Mouse (Mus musculus): Measurements from ENCODE around the gene Aqp8. TPM values are rescaled to one million over a fixed set of nuclear protein-coding genes. Genes with fewer than 3 reads are reported as not detected.
A peak's percentile ranks its signal among the peaks of the same experiment; 100 is the strongest.

The Aqp8 gene
- total and polyA plus RNA-seq, 3 experiments = not detected

DNA sequence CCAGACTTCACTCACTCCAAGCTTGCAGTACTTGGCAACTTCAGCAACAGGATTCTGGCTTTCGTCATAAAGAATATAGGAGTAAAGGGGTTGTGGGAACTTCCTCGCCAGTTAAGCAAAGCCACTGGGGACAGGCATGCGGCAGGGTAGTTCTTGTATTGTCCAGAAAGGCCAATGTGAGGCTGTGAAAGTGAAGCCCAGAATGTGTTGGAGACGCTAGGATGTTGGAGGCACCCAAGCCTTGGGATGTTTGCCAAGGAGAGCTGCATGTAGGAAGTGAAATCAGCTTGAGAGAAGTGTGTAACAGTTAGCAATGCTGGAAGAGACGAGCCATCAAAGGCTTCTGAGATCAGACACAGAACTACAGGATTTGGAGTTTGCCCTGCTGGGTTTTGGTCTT, 25.6 kb downstream of the Aqp8 start:
- no peak for DNase-seq

DNA sequence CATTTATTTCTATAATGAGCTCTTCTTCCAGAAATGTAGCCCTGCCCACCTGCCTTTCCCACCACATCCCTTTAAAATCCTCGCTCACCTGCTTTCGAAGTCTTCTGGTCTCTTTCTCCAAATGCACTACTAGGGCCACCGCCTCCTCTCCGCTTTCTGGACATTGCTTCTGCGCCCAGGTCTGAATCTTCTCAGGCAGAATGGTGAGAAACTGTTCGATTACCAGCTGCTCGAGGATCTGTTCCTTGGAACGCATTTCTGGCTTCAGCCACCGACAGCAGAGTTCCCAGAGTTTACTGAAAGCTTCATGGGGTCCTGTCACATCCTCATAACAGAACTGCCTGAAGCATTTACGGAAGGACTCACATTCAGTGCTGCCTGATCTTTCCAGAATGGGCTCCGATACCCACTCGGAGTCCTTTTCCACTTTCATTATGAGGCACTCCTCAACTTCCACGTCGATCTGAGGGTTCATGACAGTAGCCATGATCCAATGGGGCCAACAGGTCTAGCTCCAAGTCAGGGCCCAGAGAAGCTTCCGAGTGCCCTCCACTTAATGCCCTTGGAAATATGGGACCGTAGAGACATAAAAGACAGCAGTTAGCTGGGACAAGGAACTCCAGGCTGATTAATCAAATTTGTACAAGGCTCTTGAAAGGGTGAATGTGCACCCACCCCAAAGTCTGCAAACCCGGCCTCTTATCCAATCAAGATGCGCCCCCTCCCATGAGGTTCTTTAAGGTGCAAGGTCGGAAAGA, 37.6 kb downstream of the Aqp8 start:
- no peak for DNase-seq

GRCm38 (mm10) chr7:123500239-123501219, 38.4 kb downstream of the Aqp8 start, which contains the start of gene Zkscan2:
Gene Zkscan2, minus strand, starts transcription at chr7:123500449.
- peak; percentile 81 for DNase-seq

DNA sequence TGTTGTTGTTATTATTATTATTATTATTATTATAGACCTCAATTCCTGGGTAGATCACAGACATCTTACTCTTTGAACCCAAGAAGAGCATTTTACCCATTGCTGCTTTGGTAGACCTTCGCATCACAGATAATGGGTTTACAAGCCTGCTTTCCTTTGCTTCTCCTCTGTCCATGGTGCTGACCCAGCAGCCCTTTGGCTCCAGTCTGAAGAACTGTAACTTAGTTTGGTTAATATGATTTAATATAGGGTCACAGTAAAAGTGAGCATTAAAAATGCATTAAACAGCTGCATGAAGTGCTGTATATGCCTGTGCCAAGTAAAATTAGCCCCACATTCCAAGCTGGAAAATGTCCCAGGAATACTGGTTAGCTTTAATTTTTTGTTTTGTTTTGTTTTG, 41.3 kb downstream of the Aqp8 start:
- peak; percentile 26 for DNase-seq

DNA sequence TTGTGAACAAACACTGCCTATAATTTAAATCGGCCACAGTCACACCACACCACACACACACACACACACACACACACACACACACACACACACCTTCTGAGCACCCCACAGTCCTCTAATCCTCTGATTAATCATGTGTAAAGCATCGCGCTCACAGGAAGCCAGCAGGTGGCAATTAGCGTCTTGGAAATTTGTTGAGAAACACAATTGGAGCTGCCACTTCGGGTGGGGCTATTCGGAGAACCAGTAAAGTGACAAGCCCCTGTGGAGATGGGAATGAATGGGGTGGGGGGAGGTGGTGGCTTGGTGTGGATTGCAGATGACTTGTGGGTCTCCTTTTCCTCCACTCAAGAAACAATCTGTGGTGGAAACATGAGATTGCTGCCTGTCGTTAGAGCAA, 45.9 kb downstream of the Aqp8 start:
- no peak for DNase-seq

Other genes with a start within 250 kb of the Aqp8 start
- not detected for gene Slc5a11, start 247.5 kb upstream of the Aqp8 start, total RNA-seq (2021)
- not detected in 2 replicates for gene Slc5a11, start 247.5 kb upstream of the Aqp8 start, polyA plus RNA-seq (2012; rRNA removed)
- 10 to 100 TPM; 24.0 to 28.3 TPM for gene Lcmt1, start 92.5 kb upstream of the Aqp8 start, total RNA-seq (2021)
- 15.9 and 16.5 TPM in 2 replicates for gene Lcmt1, start 92.5 kb upstream of the Aqp8 start, polyA plus RNA-seq (2012; rRNA removed)
- gene Arhgap17, start 92.4 kb upstream of the Aqp8 start, total RNA-seq (2021) = 10 to 100 TPM; 52.9 to 58.3 TPM
- 54.8 and 62.0 TPM in 2 replicates for gene Arhgap17, start 92.4 kb upstream of the Aqp8 start, polyA plus RNA-seq (2012; rRNA removed)
- 1 to 10 TPM; 1.1 to 2.6 TPM for gene Zkscan2, start 38.2 kb downstream of the Aqp8 start, total RNA-seq (2021)
- 0.49 and 0.51 TPM in 2 replicates for gene Zkscan2, start 38.2 kb downstream of the Aqp8 start, polyA plus RNA-seq (2012; rRNA removed)